Mouse (Mus musculus) G1E-ER4 (cell line): ENCODE results near the gene Coro1b. TPM values are rescaled to one million over a fixed set of nuclear protein-coding genes. Genes with fewer than 3 reads are reported as not detected.

ENCODE experiments used
- GATA1 ChIP-seq: IDR thresholded peaks from one replicate; pipeline ENCODE4 v1.8.0; 2012; ENCODE audit warnings: low read length, inconsistent platforms
- polyA plus RNA-seq: library from polyadenylated mRNA; stranded (reverse); fragments of >175 nt; gene quantifications from 2 replicates; pipeline ENCODE4 v1.2.3, GENCODE M21; 2012

The Coro1b gene
- polyA plus RNA-seq, 1 experiment, result 368 TPM

DNA sequence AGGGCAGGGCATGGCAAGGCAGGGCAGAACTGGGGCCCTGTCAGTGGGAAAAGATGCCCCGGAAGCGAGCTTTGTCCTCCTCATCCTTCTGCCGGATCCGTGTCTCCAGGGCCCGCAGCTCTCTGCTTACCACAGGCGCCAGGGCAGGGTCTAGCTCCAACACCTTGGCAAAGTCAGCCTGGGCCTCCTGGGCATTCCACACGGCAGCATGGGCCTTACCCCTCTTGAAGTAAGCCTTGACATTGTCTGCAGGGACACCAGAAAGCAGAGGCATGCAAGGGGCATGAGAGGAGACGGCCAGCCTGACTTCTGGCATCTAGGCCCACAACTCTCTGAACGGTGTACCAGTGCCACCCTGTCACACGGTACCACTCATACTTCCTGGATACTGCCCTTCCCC, 33.9 kb upstream of the Coro1b start:
- TF ChIP-seq GATA1, result no peak

DNA sequence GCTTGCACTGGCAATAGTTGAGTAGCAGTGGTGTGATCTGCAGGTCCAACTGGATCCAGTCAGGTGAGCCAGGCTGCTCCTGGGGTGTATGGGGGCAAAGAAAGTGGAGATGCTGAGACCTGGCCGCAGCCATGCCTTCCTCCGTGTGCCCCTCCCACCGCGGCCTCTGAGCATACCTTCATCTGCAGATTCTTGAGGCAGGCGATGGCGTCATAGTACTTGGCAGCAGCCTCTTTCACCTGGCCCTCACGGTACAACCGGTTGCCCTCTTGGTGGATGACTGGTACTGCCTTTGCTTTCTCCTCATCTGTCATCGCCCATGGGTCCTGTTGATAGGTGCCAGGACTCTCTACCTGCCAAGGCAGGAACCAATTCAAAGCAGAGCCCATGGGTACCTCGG, 33.3 kb upstream of the Coro1b start:
- no peak for TF ChIP-seq GATA1

DNA sequence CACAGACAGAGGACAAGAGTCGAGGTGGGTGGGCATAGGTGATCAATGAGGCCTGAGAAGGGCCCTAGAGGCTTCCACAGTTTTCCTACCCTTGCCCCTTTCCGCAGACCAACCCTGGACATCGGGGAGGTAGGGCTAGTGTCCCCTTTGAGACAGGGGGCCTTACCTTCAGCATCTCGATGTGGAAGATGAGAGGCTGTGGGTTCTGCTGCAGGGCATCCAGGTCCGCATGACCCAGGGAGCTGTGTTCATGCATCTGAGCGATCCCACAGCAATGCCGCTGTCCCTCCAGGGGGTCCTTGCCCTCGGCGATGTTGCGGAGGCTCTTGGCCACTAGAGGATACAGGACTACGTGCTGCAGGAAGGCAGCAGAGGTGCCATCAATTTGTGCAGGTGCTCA, 32.6 kb upstream of the Coro1b start:
- no peak for TF ChIP-seq GATA1

DNA sequence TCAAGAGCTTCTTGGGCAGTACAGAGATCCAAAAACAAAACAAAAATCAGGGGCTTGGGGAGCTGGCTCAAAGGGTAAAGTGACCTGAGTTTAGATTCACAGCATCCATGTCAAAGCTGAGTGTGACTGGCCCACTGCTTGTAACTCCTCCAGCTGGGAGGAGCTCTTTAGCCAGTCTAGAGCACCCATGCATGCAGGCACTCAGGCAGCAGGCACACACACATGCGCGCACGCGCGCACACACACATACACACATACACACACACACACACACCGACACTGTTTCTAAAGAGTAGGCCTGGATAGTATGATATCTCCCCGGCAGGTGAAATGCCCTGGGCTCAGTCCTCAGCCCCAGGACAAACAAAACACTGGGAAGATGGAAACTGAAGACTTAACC, 31.4 kb upstream of the Coro1b start:
- TF ChIP-seq GATA1, result no peak

DNA sequence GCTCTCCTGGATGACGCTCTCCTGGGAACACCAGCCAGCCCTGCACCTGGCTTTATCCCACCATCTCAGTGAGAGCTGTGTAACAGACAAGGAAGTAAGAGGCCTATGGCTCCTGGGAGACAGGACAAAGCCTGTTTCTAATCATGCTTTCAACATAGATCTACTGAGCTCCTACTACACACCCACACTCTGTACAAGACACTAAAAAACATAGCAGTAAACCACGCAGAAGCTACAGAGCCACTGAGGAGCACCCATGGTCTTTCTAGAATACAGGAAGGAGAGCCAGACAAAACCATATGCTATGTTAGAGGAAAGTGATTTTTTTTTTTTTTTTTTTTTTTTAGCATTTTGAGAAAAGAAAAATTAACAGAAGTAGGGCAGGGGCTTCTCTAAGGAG, 30.1 kb upstream of the Coro1b start:
- TF ChIP-seq GATA1, result no peak

DNA sequence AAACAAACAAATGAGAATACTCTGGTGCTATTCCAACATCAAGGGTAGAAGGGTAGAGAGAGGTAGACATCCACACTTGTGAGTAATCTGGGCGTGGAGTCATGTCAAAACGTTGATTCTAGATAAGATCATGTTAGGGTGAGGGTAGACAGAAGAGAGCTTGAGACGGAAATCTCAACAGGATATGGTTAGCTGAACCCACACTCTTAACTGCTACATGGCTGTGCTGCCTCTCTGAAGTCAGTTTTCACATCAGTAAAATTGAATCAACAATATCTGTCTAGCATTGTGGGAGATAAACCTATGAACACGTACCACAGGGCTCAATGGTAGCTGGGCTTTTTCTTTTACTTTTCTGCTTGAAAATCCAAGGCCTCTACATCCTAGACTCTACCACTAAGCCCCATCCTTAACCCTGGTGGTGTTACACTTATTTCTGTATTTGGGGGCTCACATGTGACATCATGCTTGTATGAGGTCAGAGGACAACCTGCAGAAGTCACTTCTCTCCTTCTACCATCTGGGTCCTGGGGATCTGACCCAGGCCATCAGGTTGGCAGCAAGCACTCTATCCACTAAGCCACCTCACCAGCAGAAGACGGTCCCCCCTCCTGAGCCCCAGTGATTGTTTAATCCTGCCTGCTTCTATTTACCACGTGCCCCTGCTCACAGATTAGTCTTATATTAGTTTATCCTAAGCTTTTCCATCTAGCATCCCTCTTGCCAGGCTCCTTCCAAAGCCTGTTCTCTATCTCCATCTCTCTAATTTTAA, 28.5 kb upstream of the Coro1b start:
- no peak for TF ChIP-seq GATA1

DNA sequence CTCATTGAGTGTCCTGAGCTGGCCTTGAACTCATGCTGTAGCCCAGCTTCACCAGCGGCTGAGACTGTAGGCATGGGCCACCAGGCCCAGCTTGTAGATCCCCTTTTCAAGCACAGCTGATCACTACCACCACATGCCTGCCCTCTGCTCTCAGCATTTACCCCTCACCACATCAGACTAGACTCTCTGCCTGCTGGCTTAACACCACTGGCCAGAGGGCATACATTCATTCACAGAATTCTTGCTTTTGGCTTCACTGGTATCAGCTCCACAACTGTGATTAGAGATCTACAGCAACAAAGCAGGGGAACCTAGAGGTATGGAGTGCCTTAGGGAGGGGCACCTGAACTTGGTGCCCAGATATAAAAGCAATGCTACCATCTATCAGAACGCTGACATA, 27.9 kb upstream of the Coro1b start:
- no peak for TF ChIP-seq GATA1

DNA sequence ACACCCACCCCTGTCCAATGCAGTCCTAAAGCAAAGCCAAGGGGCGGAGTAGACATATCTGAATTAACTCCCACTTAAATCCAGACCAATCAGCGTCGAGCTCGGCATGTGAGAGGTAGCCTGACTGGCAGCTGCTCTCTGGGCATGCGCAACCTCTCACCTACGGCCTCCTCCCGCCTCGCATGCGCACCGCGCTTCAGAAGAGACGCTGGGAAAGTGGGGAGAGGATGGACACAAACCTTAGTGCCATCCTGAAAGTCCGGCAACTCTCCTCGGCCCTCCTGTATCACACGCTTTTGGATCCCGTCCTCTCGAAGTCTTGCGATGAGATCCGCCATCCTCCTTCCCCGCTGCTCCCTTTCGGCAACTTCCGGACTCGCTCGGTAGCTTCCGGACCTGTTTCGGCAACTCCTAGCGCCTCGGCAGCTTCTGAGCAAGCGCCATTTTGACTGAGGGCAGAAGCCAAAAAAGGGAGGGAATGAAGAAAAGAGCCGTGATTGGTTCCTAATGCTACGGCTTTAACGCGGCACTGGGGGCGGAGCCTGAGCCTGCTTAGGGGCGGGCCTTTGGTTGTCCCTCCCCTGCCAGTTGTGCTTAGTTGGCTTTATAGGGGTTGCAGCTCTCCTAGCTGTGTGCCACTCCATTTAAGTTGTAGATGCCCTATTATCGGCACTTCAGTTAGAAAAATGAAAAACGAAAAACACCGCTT, 27.2 kb upstream of the Coro1b start:
- no peak for TF ChIP-seq GATA1

DNA sequence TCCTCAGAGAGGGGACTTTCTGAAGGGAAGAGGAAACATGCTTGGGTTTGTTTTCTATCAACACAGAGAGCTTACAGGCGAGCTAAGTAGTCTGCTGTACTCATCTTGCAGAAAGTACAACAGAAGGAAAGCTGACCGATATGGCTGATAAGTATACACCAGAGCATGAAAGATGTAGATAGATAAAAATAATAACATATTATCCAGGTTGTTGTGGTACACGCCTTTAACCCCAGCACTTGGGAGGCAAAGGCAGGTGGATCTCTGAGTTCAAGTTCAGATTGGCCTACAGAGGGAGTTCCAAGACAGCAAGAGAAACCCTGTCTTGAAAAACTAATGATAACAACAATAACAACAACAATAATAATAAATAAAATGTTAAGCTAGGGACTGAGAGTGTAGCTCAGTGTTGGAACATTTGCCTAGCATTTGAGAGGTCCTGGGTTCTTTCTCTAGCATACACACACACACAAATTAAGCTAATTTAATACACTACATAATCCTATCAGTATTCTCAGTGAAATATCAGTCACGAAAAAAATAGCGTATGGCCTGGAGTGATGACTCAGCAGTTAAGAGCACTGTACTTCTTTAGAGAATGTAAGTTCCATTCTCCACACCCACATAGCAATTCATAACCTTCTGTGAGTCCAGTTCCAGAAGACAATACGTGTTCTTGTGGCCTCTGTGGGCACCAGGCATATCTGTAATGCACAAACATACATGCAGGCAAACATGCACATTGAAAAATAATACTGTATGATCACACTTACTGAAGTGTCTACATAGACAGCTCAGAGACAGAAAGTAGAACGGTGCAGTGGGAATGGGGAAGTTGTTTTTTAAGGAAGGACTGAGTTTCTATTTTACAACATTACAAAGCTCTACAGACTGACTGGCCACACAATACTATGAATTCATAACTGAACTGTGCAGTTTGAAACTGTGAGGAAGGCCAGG, 25.7 kb upstream of the Coro1b start:
- no peak for TF ChIP-seq GATA1

DNA sequence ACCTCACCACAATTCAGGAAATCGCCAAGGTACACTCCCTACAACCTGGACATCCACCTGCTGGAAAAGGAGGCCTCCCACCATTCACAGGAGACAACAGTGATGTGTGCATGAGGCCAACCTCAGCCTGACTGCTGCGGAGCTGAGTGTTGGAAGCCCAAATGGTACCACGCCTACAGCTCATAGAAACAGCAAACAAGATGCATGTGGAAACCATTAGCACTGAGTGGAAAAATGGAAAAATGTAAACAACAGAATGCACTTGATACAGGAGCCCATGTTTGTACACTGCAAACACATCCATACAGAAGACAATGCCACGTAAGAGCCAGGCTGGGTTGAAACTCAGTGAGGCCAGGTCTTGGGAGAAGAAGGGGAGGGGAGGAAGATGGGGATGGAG, 24.0 kb upstream of the Coro1b start:
- no peak for TF ChIP-seq GATA1

DNA sequence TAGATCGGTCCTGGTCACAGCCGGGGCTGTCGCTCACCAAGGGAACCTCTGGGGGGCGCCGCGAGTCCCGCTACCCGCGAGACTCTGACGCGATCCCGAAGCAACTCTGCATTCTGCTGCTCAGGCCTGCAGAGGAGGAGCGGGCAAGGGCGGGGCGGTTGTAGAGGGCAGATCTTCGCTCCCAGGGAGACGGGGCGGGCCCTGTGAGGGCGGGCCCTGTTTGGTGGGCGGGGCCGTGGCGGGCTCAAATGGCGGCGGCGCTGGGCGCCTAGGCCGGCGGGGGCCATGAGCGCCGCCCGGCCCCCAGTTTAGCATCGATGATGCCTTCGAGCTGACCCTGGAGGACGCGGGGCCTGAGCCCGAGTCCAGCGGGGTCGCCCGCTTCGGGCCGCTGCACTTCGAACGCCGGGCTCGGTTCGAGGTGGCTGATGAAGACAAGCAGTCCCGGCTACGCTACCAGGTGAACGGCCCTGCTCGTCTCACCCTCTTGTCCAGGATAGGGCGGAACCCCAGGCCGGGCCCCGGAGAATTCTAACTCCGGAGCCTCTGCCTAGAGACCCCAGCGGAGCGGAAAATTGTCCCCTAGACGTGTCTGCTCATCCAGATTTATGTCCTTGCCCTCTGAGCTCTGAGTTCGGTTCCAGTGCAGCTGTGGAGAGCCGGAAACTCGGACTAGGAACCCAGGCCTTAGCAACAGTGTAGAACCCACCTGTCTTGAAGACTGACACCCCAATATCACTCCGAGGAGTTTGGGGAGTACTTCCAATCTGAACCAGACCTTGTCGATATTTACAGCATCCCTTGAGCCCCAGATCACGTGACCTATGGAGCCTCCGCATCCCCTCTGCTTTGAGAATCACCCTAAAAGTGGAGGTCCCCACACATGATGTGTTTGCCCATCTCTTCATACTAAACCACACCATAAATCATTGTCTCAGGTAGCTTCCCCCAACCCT, 22.4 kb upstream of the Coro1b start, which contains the start of gene Aip:
TSS of gene Aip (minus strand) at position 118 of the 956 bp plus-strand sequence.
- TF ChIP-seq GATA1, result no peak

DNA sequence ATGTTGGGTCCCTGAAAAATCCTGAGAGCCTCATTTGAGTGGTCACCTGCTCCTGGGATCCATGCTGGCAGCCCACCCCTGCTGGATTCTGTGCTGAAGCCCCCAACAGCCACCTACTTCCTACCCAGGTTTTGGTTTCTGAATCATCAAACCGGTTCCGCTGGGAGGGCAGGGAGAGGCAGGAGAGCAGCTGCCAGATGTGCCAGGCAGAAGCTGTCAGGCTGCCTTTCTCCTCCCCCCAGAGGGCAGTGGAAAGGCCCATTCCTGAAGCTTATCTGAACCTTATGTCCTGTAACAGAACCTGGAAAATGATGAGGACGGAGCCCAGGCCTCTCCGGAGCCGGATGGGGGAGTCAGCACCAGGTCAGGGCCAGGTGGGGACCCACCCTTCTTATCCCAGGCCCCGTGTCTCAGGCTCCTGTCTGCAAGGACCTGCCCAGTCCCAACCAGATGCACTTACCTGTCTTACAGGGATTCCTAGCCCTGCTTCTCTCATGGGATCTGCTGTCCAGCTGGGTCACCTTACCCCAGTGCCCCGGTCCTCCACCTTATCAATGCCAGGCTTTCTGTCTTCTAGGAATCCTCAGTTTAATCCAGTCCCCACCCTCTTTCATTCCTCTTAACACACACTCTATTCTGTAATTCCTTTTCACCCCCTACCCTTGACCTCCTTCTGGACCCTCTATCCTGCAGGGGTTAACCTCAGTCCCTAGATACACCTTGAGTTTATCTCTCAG, 21.5 kb upstream of the Coro1b start:
- no peak for TF ChIP-seq GATA1

DNA sequence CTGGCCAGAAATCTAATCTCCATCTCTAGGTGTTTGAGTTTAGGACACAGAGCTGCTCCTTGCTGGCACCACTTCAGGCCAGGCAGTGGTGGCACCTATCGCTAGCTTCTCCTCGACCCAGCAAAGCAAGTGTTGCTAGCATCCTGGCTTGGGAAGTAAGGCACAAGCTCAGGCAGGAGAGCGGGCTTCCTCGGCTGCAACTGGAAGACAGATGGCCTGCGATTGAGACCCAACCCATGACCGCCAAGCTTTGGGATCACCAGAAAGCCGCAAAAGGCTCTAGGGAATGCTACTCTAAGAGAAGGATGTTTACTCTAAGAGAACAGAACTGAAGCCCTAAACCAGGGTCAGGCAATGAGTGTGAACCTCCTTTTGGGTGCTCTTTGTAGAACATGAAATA, 19.0 kb upstream of the Coro1b start:
- no peak for TF ChIP-seq GATA1

DNA sequence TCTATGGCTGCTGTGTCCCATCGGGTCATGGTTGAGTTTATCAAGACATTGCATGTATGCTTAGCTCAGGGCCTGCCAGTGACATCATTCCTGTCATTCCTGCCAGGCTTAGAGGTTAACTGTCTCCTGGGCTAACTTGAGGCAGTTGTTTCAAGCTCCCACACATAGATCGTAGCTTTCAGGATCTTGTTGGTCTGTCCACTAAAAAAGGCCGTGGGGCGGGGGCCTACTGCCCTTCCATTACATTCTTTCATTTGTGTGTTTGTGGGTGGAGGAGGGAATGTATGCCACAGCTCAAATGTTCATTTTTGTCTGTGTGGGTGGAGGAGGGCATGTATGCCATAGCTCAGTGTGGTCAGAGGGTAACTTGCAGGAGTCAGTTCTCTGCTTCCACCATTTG, 18.3 kb upstream of the Coro1b start:
- TF ChIP-seq GATA1, result no peak
